Mouse (Mus musculus): ENCODE results near the gene Psmd7. TPM values are rescaled to one million over a fixed set of nuclear protein-coding genes. Genes with fewer than 3 reads are reported as not detected.
"Not testable (repeated sequence)": the region's sequence is repeated elsewhere in the genome, so short reads cannot be mapped to it uniquely, and the experiment has no call there.

Gene Psmd7
- polyA plus RNA-seq (2014; fragmentation: Nextera tagmentation; extraction: Ambion mirVana), result 236 and 255 TPM in 2 replicates

- peak within 1 kb of the TSS; percentile 87 for H3K9ac ChIP-seq (replicated peaks; ENCODE audit: low read depth, low read length)
- no peaks in the 10 kb centered on the region for H3K27me3 ChIP-seq (ENCODE audit: control insufficient read depth, insufficient read depth, low read length)
- ATAC-seq (ENCODE audit: low read depth), result peak; percentile 96
- no peaks in the 10 kb centered on the region for H3K9me3 ChIP-seq (ENCODE audit: control insufficient read depth, low read length)
- H3K36me3 ChIP-seq (ENCODE audit: control insufficient read depth, insufficient read depth, low read length), result peaks cover 22% of the 10 kb centered on the region
- peak within 1 kb of the TSS; percentile 76 for H3K4me2 ChIP-seq (ENCODE audit: low read depth, low read length)
- WGBS, result 3% methylated on average over 57 of the region's 65 CpGs
- peak within 1 kb of the TSS; percentile 90 for H3K4me3 ChIP-seq (ENCODE audit: low read depth, low read length)
- H3K4me1 ChIP-seq (ENCODE audit: control insufficient read depth, insufficient read depth, low read length), result no peaks in the 10 kb centered on the region
- peak within 1 kb of the TSS; percentile 88 for H3K27ac ChIP-seq (ENCODE audit: low read depth, low read length)
Measured at GRCm38 (mm10) chr8:107587995-107588780, at the start of gene Psmd7. Gene Psmd7, minus strand, starts transcription at chr8:107588464.

GRCm38 (mm10) chr8:107633734-107634133, 45.5 kb upstream of the Psmd7 start:
- H3K36me3 ChIP-seq (ENCODE audit: control insufficient read depth, insufficient read depth, low read length), result no peaks in the 10 kb centered on the region
- no peak overlapping the region for H3K4me3 ChIP-seq (ENCODE audit: low read depth, low read length)
- H3K9ac ChIP-seq (replicated peaks; ENCODE audit: low read depth, low read length), result no peak overlapping the region
- 95% methylated on average over 2 of the region's 2 CpGs for WGBS
- no peak overlapping the region for H3K27ac ChIP-seq (ENCODE audit: low read depth, low read length)
- no peak overlapping the region for H3K4me2 ChIP-seq (ENCODE audit: low read depth, low read length)
- H3K4me1 ChIP-seq (ENCODE audit: control insufficient read depth, insufficient read depth, low read length), result no peaks in the 10 kb centered on the region
- no peaks in the 10 kb centered on the region for H3K27me3 ChIP-seq (ENCODE audit: control insufficient read depth, insufficient read depth, low read length)
- no peaks in the 10 kb centered on the region for H3K9me3 ChIP-seq (ENCODE audit: control insufficient read depth, low read length)
- ATAC-seq (ENCODE audit: low read depth), result no peak

- no peaks in the 10 kb centered on the region for H3K36me3 ChIP-seq (ENCODE audit: control insufficient read depth, insufficient read depth, low read length)
- no peak overlapping the region for H3K4me2 ChIP-seq (ENCODE audit: low read depth, low read length)
- no peak overlapping the region for H3K27ac ChIP-seq (ENCODE audit: low read depth, low read length)
- no peaks in the 10 kb centered on the region for H3K9me3 ChIP-seq (ENCODE audit: control insufficient read depth, low read length)
- H3K9ac ChIP-seq (replicated peaks; ENCODE audit: low read depth, low read length), result no peak overlapping the region
- no peak overlapping the region for H3K4me3 ChIP-seq (ENCODE audit: low read depth, low read length)
- 47% methylated on average over 11 of the region's 11 CpGs for WGBS
- H3K4me1 ChIP-seq (ENCODE audit: control insufficient read depth, insufficient read depth, low read length), result no peaks in the 10 kb centered on the region
- ATAC-seq (ENCODE audit: low read depth), result no peak
- H3K27me3 ChIP-seq (ENCODE audit: control insufficient read depth, insufficient read depth, low read length), result no peaks in the 10 kb centered on the region
Measured at GRCm38 (mm10) chr8:107629701-107630100, 41.4 kb upstream of the Psmd7 start.

GRCm38 (mm10) chr8:107628501-107629149, 40.4 kb upstream of the Psmd7 start:
- H3K9me3 ChIP-seq (ENCODE audit: control insufficient read depth, low read length), result no peaks in the 10 kb centered on the region
- H3K4me1 ChIP-seq (ENCODE audit: control insufficient read depth, insufficient read depth, low read length), result no peaks in the 10 kb centered on the region
- no peak overlapping the region for H3K27ac ChIP-seq (ENCODE audit: low read depth, low read length)
- H3K27me3 ChIP-seq (ENCODE audit: control insufficient read depth, insufficient read depth, low read length), result no peaks in the 10 kb centered on the region
- no peak overlapping the region for H3K4me2 ChIP-seq (ENCODE audit: low read depth, low read length)
- no peak overlapping the region for H3K9ac ChIP-seq (replicated peaks; ENCODE audit: low read depth, low read length)
- no peaks in the 10 kb centered on the region for H3K36me3 ChIP-seq (ENCODE audit: control insufficient read depth, insufficient read depth, low read length)
- ATAC-seq (ENCODE audit: low read depth), result no peak
- H3K4me3 ChIP-seq (ENCODE audit: low read depth, low read length), result no peak overlapping the region
- 69% methylated on average over 8 of the region's 8 CpGs for WGBS

GRCm38 (mm10) chr8:107627881-107628280, 39.6 kb upstream of the Psmd7 start:
- H3K27me3 ChIP-seq (ENCODE audit: control insufficient read depth, insufficient read depth, low read length), result no peaks in the 10 kb centered on the region
- no peak for ATAC-seq (ENCODE audit: low read depth)
- no peak overlapping the region for H3K9ac ChIP-seq (replicated peaks; ENCODE audit: low read depth, low read length)
- 62% methylated on average over 9 of the region's 9 CpGs for WGBS
- H3K36me3 ChIP-seq (ENCODE audit: control insufficient read depth, insufficient read depth, low read length), result no peaks in the 10 kb centered on the region
- no peaks in the 10 kb centered on the region for H3K4me1 ChIP-seq (ENCODE audit: control insufficient read depth, insufficient read depth, low read length)
- no peaks in the 10 kb centered on the region for H3K9me3 ChIP-seq (ENCODE audit: control insufficient read depth, low read length)
- no peak overlapping the region for H3K4me2 ChIP-seq (ENCODE audit: low read depth, low read length)
- no peak overlapping the region for H3K4me3 ChIP-seq (ENCODE audit: low read depth, low read length)
- H3K27ac ChIP-seq (ENCODE audit: low read depth, low read length), result no peak overlapping the region

GRCm38 (mm10) chr8:107624301-107624700, 36.0 kb upstream of the Psmd7 start:
- ATAC-seq (ENCODE audit: low read depth); H3K4me3 ChIP-seq (ENCODE audit: low read depth, low read length); H3K4me2 ChIP-seq (ENCODE audit: low read depth, low read length); H3K27me3 ChIP-seq (ENCODE audit: control insufficient read depth, insufficient read depth, low read length); H3K9me3 ChIP-seq (ENCODE audit: control insufficient read depth, low read length); H3K9ac ChIP-seq (replicated peaks; ENCODE audit: low read depth, low read length); H3K27ac ChIP-seq (ENCODE audit: low read depth, low read length); H3K4me1 ChIP-seq (ENCODE audit: control insufficient read depth, insufficient read depth, low read length); H3K36me3 ChIP-seq (ENCODE audit: control insufficient read depth, insufficient read depth, low read length): not testable (repeated sequence)

GRCm38 (mm10) chr8:107621930-107622623, 33.8 kb upstream of the Psmd7 start:
- Histone ChIP-seq H3K4me3 (ENCODE audit: low read depth, low read length) (no peak overlapping the region), H3K36me3 (ENCODE audit: control insufficient read depth, insufficient read depth, low read length) (no peaks in the 10 kb centered on the region), H3K4me1 (ENCODE audit: control insufficient read depth, insufficient read depth, low read length) (no peaks in the 10 kb centered on the region), H3K27ac (ENCODE audit: low read depth, low read length) (no peak overlapping the region), H3K9ac (replicated peaks; ENCODE audit: low read depth, low read length) (no peak overlapping the region), H3K4me2 (ENCODE audit: low read depth, low read length) (no peak overlapping the region), H3K9me3 (ENCODE audit: control insufficient read depth, low read length) (no peaks in the 10 kb centered on the region), H3K27me3 (ENCODE audit: control insufficient read depth, insufficient read depth, low read length) (no peaks in the 10 kb centered on the region)
- no peak for ATAC-seq (ENCODE audit: low read depth)
- WGBS, result 92% methylated on average over 10 of the region's 10 CpGs

- no peak overlapping the region for H3K4me2 ChIP-seq (ENCODE audit: low read depth, low read length)
- no peaks in the 10 kb centered on the region for H3K27me3 ChIP-seq (ENCODE audit: control insufficient read depth, insufficient read depth, low read length)
- H3K36me3 ChIP-seq (ENCODE audit: control insufficient read depth, insufficient read depth, low read length), result no peaks in the 10 kb centered on the region
- H3K4me1 ChIP-seq (ENCODE audit: control insufficient read depth, insufficient read depth, low read length), result no peaks in the 10 kb centered on the region
- WGBS, result 66% methylated on average over 3 of the region's 3 CpGs
- no peak overlapping the region for H3K9ac ChIP-seq (replicated peaks; ENCODE audit: low read depth, low read length)
- no peak overlapping the region for H3K27ac ChIP-seq (ENCODE audit: low read depth, low read length)
- H3K4me3 ChIP-seq (ENCODE audit: low read depth, low read length), result no peak overlapping the region
- H3K9me3 ChIP-seq (ENCODE audit: control insufficient read depth, low read length), result no peaks in the 10 kb centered on the region
- ATAC-seq (ENCODE audit: low read depth), result no peak
Measured at GRCm38 (mm10) chr8:107621136-107621535, 32.9 kb upstream of the Psmd7 start.

- H3K27ac ChIP-seq (ENCODE audit: low read depth, low read length), result no peak overlapping the region
- no peak overlapping the region for H3K4me3 ChIP-seq (ENCODE audit: low read depth, low read length)
- no peaks in the 10 kb centered on the region for H3K36me3 ChIP-seq (ENCODE audit: control insufficient read depth, insufficient read depth, low read length)
- 91% methylated on average over 10 of the region's 10 CpGs for WGBS
- H3K9me3 ChIP-seq (ENCODE audit: control insufficient read depth, low read length), result no peaks in the 10 kb centered on the region
- no peaks in the 10 kb centered on the region for H3K27me3 ChIP-seq (ENCODE audit: control insufficient read depth, insufficient read depth, low read length)
- no peak overlapping the region for H3K4me2 ChIP-seq (ENCODE audit: low read depth, low read length)
- no peaks in the 10 kb centered on the region for H3K4me1 ChIP-seq (ENCODE audit: control insufficient read depth, insufficient read depth, low read length)
- H3K9ac ChIP-seq (replicated peaks; ENCODE audit: low read depth, low read length), result no peak overlapping the region
- ATAC-seq (ENCODE audit: low read depth), result no peak
Measured at GRCm38 (mm10) chr8:107618499-107618898, 30.2 kb upstream of the Psmd7 start.
